Mouse (Mus musculus) neural tube, embryonic 13.5 days (tissue): ENCODE data around the gene Rap1gap. TPM values are rescaled to one million over a fixed set of nuclear protein-coding genes. Genes with fewer than 3 reads are reported as not detected.

Experiments used
- ATAC-seq: fragments of 200-750 bp; cut with Nextera tagmentation; 2 replicates; pipeline ENCODE4 v1.8.0; 2017; ENCODE audit warnings: low read depth, mild to moderate bottlenecking, moderate TSS enrichment, moderate library complexity
- H3K27ac ChIP-seq: fragments of 300-500 bp; sonication (generic); replicated peaks from 2 replicates; pipeline ENCODE4 v1.5.1; 2015; ENCODE audit warnings: moderate library complexity, mild to moderate bottlenecking, inconsistent platforms
- H3K27me3 ChIP-seq: fragments of 300-500 bp; sonication (generic); 2 replicates; pipeline ENCODE4 v1.6.1; 2015; ENCODE audit warnings: mild to moderate bottlenecking, inconsistent platforms
- H3K36me3 ChIP-seq: fragments of 300-500 bp; sonication (generic); 2 replicates; pipeline ENCODE4 v1.6.1; 2015; ENCODE audit warnings: mild to moderate bottlenecking, inconsistent platforms
- H3K4me1 ChIP-seq: fragments of 300-500 bp; sonication (generic); replicated peaks from 2 replicates; pipeline ENCODE4 v1.6.1; 2015; ENCODE audit warnings: inconsistent platforms
- H3K4me2 ChIP-seq: fragments of 300-500 bp; sonication (generic); 2 replicates; pipeline ENCODE4 v1.6.1; 2015; ENCODE audit warnings: inconsistent platforms, mild to moderate bottlenecking, moderate library complexity
- H3K4me3 ChIP-seq: fragments of 300-500 bp; sonication (generic); 2 replicates; pipeline ENCODE4 v1.5.1; 2015; ENCODE audit warnings: mild to moderate bottlenecking, inconsistent platforms
- H3K9ac ChIP-seq: fragments of 300-500 bp; sonication (generic); 2 replicates; pipeline ENCODE4 v1.6.1; 2015; ENCODE audit warnings: moderate library complexity, mild to moderate bottlenecking, inconsistent platforms
- H3K9me3 ChIP-seq: fragments of 300-500 bp; sonication (generic); 2 replicates; pipeline ENCODE4 v1.6.1; 2016; ENCODE audit warnings: inconsistent platforms
- WGBS: fragments of 180-500 bp; shearing (Covaris S2); methylation state at CpG from one replicate; pipeline ENCODE4 v1.1.7; 2015; 5-methylcytosine and 5-hydroxymethylcytosine counted together
- polyA plus RNA-seq: library from polyadenylated mRNA; unstranded; fragments of >200 nt; fragmentation: Nextera tagmentation; extraction: Ambion mirVana; gene quantifications from 2 replicates; pipeline ENCODE4 v1.2.1, GENCODE M21; 2015

Rap1gap gene
- polyA plus RNA-seq, 1 experiment from 2014 or later, result 51.2 TPM

DNA sequence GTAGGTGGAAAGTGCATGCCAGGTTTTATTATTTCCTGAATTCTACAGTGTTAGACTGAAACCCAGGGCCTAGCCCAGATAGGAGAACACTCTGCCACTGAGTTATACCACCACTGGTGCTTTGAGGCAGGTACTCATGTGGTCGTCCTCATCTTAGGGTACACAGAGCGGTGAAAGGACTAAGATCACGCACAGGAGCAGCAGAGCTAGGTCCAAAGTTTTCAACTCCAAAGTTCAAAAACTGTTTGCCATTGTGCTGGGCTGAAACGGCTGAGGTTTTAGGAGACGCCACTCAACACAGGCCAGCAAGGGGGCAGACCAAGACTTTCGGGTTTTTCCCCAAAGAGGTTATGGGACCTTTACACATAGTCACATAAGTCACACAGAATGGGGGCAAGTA lies 110.0 kb downstream of the Rap1gap start:
- WGBS, result 81% methylated on average over 6 of the region's 6 CpGs
- ATAC-seq, result no peak

DNA sequence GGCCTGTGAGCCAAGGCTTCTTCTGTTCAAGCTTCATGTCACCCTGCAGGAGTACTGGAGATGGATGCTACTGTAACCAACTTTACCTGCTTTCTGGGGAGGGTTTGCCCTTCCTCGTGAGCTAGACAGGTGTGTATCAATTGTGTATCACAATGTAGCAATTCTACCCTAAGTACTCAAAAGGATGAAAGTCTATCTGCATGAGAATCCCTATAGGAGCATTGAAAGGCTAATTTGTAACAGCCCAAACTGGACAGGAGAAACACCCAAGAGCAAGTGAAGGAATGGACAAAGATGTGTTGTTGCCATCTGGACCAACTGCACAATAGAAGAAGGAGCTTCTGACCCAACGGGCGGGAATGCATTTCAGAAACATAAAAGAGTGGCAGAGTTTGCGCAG lies 113.3 kb downstream of the Rap1gap start:
- Histone ChIP-seq H3K27me3 (no peaks in the 10 kb centered on the region), H3K36me3 (no peaks in the 10 kb centered on the region), H3K9me3 (no peaks in the 10 kb centered on the region), H3K4me1 (peaks cover 21% of the 10 kb centered on the region), H3K9ac (no peak overlapping the region), H3K4me2 (no peak overlapping the region), H3K27ac (no peak overlapping the region), H3K4me3 (no peak overlapping the region)
- no peak for ATAC-seq
- 92% methylated on average over 4 of the region's 4 CpGs for WGBS

More for the DNA sequence above, 110.0 kb downstream of the Rap1gap start:
- Histone ChIP-seq H3K36me3 (no peaks in the 10 kb centered on the region), H3K4me2 (no peak overlapping the region), H3K4me1 (peaks cover 29% of the 10 kb centered on the region), H3K9me3 (no peaks in the 10 kb centered on the region), H3K9ac (no peak overlapping the region), H3K4me3 (no peak overlapping the region), H3K27me3 (no peaks in the 10 kb centered on the region), H3K27ac (no peak overlapping the region)

DNA sequence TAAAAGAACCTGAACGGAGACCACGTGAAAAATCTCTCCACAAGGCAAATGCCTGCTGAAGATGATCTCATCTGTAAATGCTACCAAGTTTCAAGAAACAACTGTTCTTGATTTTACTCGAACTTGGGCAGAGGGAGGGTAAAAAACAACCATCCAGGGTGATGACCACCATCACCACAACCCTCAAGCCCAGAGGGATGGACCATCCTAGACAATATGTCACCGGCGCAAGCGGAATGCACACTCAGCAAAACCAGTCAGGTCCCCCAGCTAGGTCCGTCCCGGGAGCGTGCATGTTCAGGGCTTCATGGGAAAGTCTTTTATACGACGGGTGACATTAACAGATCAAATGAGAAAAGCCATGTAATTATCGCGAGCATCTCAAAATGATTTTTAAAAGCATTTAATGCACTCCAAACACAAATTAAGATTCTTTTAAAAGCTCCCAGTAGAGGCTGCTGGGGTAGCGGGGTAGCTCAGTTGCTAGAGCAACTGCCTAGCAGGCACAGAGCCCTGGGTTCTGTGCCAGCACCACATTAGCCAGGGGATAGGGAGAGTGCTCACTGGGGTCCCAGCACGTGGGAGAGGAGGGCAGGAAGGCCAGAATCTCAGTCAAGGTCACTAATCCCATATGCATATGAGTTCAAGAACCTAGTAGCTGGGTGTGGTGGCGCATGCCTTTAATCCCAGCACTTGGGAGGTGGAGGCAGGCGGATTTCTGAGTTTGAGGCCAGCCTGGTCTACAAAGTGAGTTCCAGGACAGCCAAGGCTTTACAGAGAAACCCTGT lies 114.1 kb downstream of the Rap1gap start:
- WGBS, result 73% methylated on average over 17 of the region's 17 CpGs
- ATAC-seq, result no peak

More for the DNA sequence above, 114.1 kb downstream of the Rap1gap start:
- H3K27me3 ChIP-seq, result no peaks in the 10 kb centered on the region
- H3K27ac ChIP-seq, result no peak overlapping the region
- no peaks in the 10 kb centered on the region for H3K9me3 ChIP-seq
- H3K4me3 ChIP-seq, result no peak overlapping the region
- H3K4me1 ChIP-seq, result peaks cover 17% of the 10 kb centered on the region
- H3K4me2 ChIP-seq, result no peak overlapping the region
- H3K9ac ChIP-seq, result no peak overlapping the region
- H3K36me3 ChIP-seq, result no peaks in the 10 kb centered on the region

Other genes with a start within 250 kb of the Rap1gap start
- gene Cela3b, start 234.2 kb upstream of the Rap1gap start, polyA plus RNA-seq, result not detected in 2 replicates
- not detected in 2 replicates for gene 1700013G24Rik, start 211.4 kb upstream of the Rap1gap start, polyA plus RNA-seq
- gene Hspg2, start 196.0 kb upstream of the Rap1gap start, polyA plus RNA-seq, result 8.6 and 9.6 TPM in 2 replicates
- not detected in 2 replicates for gene Ldlrad2, start 90.2 kb upstream of the Rap1gap start, polyA plus RNA-seq
- gene Usp48, start 71.0 kb upstream of the Rap1gap start, polyA plus RNA-seq, result 69.2 and 78.7 TPM in 2 replicates
- 7.1 and 7.7 TPM in 2 replicates for gene Alpl, start 131.7 kb downstream of the Rap1gap start, polyA plus RNA-seq
- gene Ece1, start 197.5 kb downstream of the Rap1gap start, polyA plus RNA-seq, result 27.5 and 32.6 TPM in 2 replicates